Mouse (Mus musculus) brain, embryonic 14.5 days (tissue): Measurements from ENCODE around the gene Dtx1.

Source experiments
- CTCF ChIP-seq: fragments of 200-500 bp; IDR thresholded peaks from 2 replicates; pipeline ENCODE4 v1.5.1; 2012; ENCODE audit warnings: inconsistent platforms, mild to moderate bottlenecking, moderate library complexity, borderline replicate concordance; ENCODE audit not compliant: insufficient read depth, insufficient read length; ENCODE audit errors: extremely low read depth
- POLR2A ChIP-seq: fragments of 200-500 bp; IDR thresholded peaks from 2 replicates; pipeline ENCODE4 v1.6.1; 2012; ENCODE audit warnings: mild to moderate bottlenecking, inconsistent platforms, borderline replicate concordance; ENCODE audit not compliant: poor library complexity, insufficient read depth, insufficient read length, severe bottlenecking; ENCODE audit errors: extremely low read depth

GRCm38 (mm10) chr5:120711827-120712226 lies at the start of gene Dtx1:
- TF ChIP-seq POLR2A = no peak
- TF ChIP-seq CTCF = no peak
